Mouse (Mus musculus) kidney, embryonic 14.5 days (tissue): Measurements from ENCODE around the gene Ccdc88c. TPM values are rescaled to one million over a fixed set of nuclear protein-coding genes. Genes with fewer than 3 reads are reported as not detected.

ENCODE experiments used
- ATAC-seq: fragments of 200-750 bp; cut with Nextera tagmentation; 2 replicates; pipeline ENCODE4 v1.8.0; 2017; ENCODE audit warnings: moderate number of reproducible peaks, mild to moderate bottlenecking, moderate TSS enrichment, moderate library complexity; ENCODE audit not compliant: low FRiP score, low TSS enrichment
- H3K27ac ChIP-seq: fragments of 300-500 bp; sonication (generic); 2 replicates; pipeline ENCODE4 v1.5.1; 2014; ENCODE audit warnings: low read depth, mild to moderate bottlenecking, low read length, moderate library complexity, mixed read lengths
- H3K27me3 ChIP-seq: fragments of 300-500 bp; sonication (generic); 2 replicates; pipeline ENCODE4 v1.6.1; 2014; ENCODE audit warnings: mild to moderate bottlenecking, low read length; ENCODE audit not compliant: control insufficient read depth, insufficient read depth
- H3K36me3 ChIP-seq: fragments of 300-500 bp; sonication (generic); 2 replicates; pipeline ENCODE4 v1.6.1; 2014; ENCODE audit warnings: low read length, mixed read lengths; ENCODE audit not compliant: control insufficient read depth, insufficient read depth
- H3K4me1 ChIP-seq: fragments of 300-500 bp; sonication (generic); 2 replicates; pipeline ENCODE4 v1.6.1; 2014; ENCODE audit warnings: low read length, mixed read lengths; ENCODE audit not compliant: control insufficient read depth, insufficient read depth
- H3K4me2 ChIP-seq: fragments of 300-500 bp; sonication (generic); replicated peaks from 2 replicates; pipeline ENCODE4 v1.6.1; 2014; ENCODE audit warnings: low read depth, mild to moderate bottlenecking, low read length
- H3K4me3 ChIP-seq: fragments of 300-500 bp; sonication (generic); 2 replicates; pipeline ENCODE4 v1.5.1; 2014; ENCODE audit warnings: mild to moderate bottlenecking, low read length
- H3K9ac ChIP-seq: fragments of 300-500 bp; sonication (generic); 2 replicates; pipeline ENCODE4 v1.6.1; 2014; ENCODE audit warnings: low read depth, mild to moderate bottlenecking, low read length, moderate library complexity
- H3K9me3 ChIP-seq: fragments of 300-500 bp; sonication (generic); 2 replicates; pipeline ENCODE4 v1.6.1; 2016; ENCODE audit warnings: low read length; ENCODE audit not compliant: control insufficient read depth
- WGBS: fragments of 180-500 bp; shearing (Covaris S2); extraction: QIAGEN DNeasy Blood & Tissue Kit; methylation state at CpG from one replicate; pipeline ENCODE4 v1.1.7; 2014; 5-methylcytosine and 5-hydroxymethylcytosine counted together
- polyA plus RNA-seq: library from polyadenylated mRNA; unstranded; fragments of >200 nt; fragmentation: Nextera tagmentation; extraction: Ambion mirVana; gene quantifications from 2 replicates; pipeline ENCODE4 v1.2.1, GENCODE M21; 2014

The Ccdc88c gene
- polyA plus RNA-seq, 1 experiment from 2014 or later, result 15.3 TPM

GRCm38 (mm10) chr12:101021484-101022226 is 7.2 kb downstream of the Ccdc88c start:
- H3K27me3 ChIP-seq, result no peaks in the 10 kb centered on the region
- H3K4me2 ChIP-seq, result no peak overlapping the region
- peaks cover 8% of the 10 kb centered on the region for H3K36me3 ChIP-seq
- no peak for ATAC-seq
- H3K9me3 ChIP-seq, result no peaks in the 10 kb centered on the region
- 85% methylated on average over 9 of the region's 9 CpGs for whole genome bisulfite sequencing
- no peak overlapping the region for H3K27ac ChIP-seq
- H3K4me1 ChIP-seq, result peaks cover 43% of the 10 kb centered on the region
- H3K4me3 ChIP-seq, result no peak overlapping the region
- no peak overlapping the region for H3K9ac ChIP-seq

GRCm38 (mm10) chr12:101020210-101021015 is 8.4 kb downstream of the Ccdc88c start:
- Histone ChIP-seq H3K9me3 (no peaks in the 10 kb centered on the region), H3K9ac (no peak overlapping the region), H3K27me3 (no peaks in the 10 kb centered on the region), H3K4me2 (no peak overlapping the region), H3K36me3 (peaks cover 8% of the 10 kb centered on the region), H3K27ac (no peak overlapping the region), H3K4me3 (no peak overlapping the region), H3K4me1 (peaks cover 41% of the 10 kb centered on the region)
- WGBS, result 89% methylated on average over 15 of the region's 15 CpGs
- no peak for ATAC-seq

GRCm38 (mm10) chr12:101019443-101019842 is 9.4 kb downstream of the Ccdc88c start:
- 91% methylated on average over 7 of the region's 7 CpGs for WGBS

GRCm38 (mm10) chr12:101019031-101019430 is 9.8 kb downstream of the Ccdc88c start:
- H3K9me3 ChIP-seq, result no peaks in the 10 kb centered on the region
- 74% methylated on average over 5 of the region's 5 CpGs for WGBS
- no peak overlapping the region for H3K27ac ChIP-seq
- no peak overlapping the region for H3K9ac ChIP-seq
- peaks cover 8% of the 10 kb centered on the region for H3K36me3 ChIP-seq
- H3K4me3 ChIP-seq, result no peak overlapping the region
- H3K27me3 ChIP-seq, result no peaks in the 10 kb centered on the region
- ATAC-seq, result no peak
- H3K4me2 ChIP-seq, result no peak overlapping the region
- H3K4me1 ChIP-seq, result peaks cover 49% of the 10 kb centered on the region

More at GRCm38 (mm10) chr12:101019443-101019842, 9.4 kb downstream of the Ccdc88c start:
- no peaks in the 10 kb centered on the region for H3K9me3 ChIP-seq
- no peak overlapping the region for H3K4me2 ChIP-seq
- H3K4me1 ChIP-seq, result peaks cover 45% of the 10 kb centered on the region
- ATAC-seq, result no peak
- H3K9ac ChIP-seq, result no peak overlapping the region
- H3K27me3 ChIP-seq, result no peaks in the 10 kb centered on the region
- no peak overlapping the region for H3K27ac ChIP-seq
- H3K4me3 ChIP-seq, result no peak overlapping the region
- H3K36me3 ChIP-seq, result peaks cover 8% of the 10 kb centered on the region

GRCm38 (mm10) chr12:101017971-101018371 is 10.9 kb downstream of the Ccdc88c start:
- no peaks in the 10 kb centered on the region for H3K27me3 ChIP-seq
- 15% methylated on average over 6 of the region's 6 CpGs for WGBS
- H3K9ac ChIP-seq, result no peak overlapping the region
- peaks cover 8% of the 10 kb centered on the region for H3K36me3 ChIP-seq
- peak overlapping the region; percentile 5; the same call in 1 of the 2 replicates for H3K27ac ChIP-seq
- H3K4me3 ChIP-seq, result no peak overlapping the region
- peak overlapping the region; percentile 16; the same call in 1 of the 2 replicates for H3K4me2 ChIP-seq
- 0 out of 2 replicates have a peak, but pooled peaks have one; percentile 7 for ATAC-seq
- no peaks in the 10 kb centered on the region for H3K9me3 ChIP-seq
- peaks cover 59% of the 10 kb centered on the region for H3K4me1 ChIP-seq

GRCm38 (mm10) chr12:101016412-101016928 is 12.4 kb downstream of the Ccdc88c start:
- Histone ChIP-seq H3K9ac (no peak overlapping the region), H3K4me2 (no peak overlapping the region), H3K27ac (no peak overlapping the region; the same call in 1 of the 2 replicates), H3K27me3 (no peaks in the 10 kb centered on the region), H3K36me3 (peaks cover 4% of the 10 kb centered on the region), H3K9me3 (no peaks in the 10 kb centered on the region), H3K4me3 (no peak overlapping the region), H3K4me1 (peaks cover 73% of the 10 kb centered on the region)
- no peak for ATAC-seq
- WGBS, result 42% methylated on average over 5 of the region's 5 CpGs

GRCm38 (mm10) chr12:101015926-101016325 is 12.9 kb downstream of the Ccdc88c start:
- Histone ChIP-seq H3K4me3 (no peak overlapping the region), H3K9ac (no peak overlapping the region), H3K4me2 (no peak overlapping the region), H3K27me3 (no peaks in the 10 kb centered on the region), H3K9me3 (no peaks in the 10 kb centered on the region), H3K27ac (no peak overlapping the region; the same call in 1 of the 2 replicates), H3K4me1 (peaks cover 78% of the 10 kb centered on the region), H3K36me3 (no peaks in the 10 kb centered on the region)
- peak; percentile 30; the same call in 1 of the 2 replicates for ATAC-seq
- WGBS, result 28% methylated on average over 4 of the region's 4 CpGs

- Histone ChIP-seq H3K27me3 (no peaks in the 10 kb centered on the region), H3K27ac (no peak overlapping the region; the same call in 1 of the 2 replicates), H3K36me3 (no peaks in the 10 kb centered on the region), H3K4me1 (peaks cover 86% of the 10 kb centered on the region), H3K9ac (no peak overlapping the region), H3K4me2 (no peak overlapping the region), H3K9me3 (no peaks in the 10 kb centered on the region), H3K4me3 (no peak overlapping the region)
- 80% methylated on average over 11 of the region's 11 CpGs for WGBS
- ATAC-seq, result no peak
These were observed 13.7 kb downstream of the Ccdc88c start for GRCm38 (mm10) chr12:101015165-101015560.
